Mouse (Mus musculus) MEL (cell line): ENCODE measurements around the gene Rin2. TPM values are rescaled to one million over a fixed set of nuclear protein-coding genes. Genes with fewer than 3 reads are reported as not detected.

ENCODE experiments used
- DNase-seq: peaks from one replicate; pipeline ENCODE4 v3.0.0; 2011; ENCODE audit warnings: low read depth, low spot score
- H3K27ac ChIP-seq: 2 replicates; pipeline ENCODE4 v1.5.1; 2012; ENCODE audit warnings: low read depth, mild to moderate bottlenecking, control low read depth, low read length, moderate library complexity; ENCODE audit not compliant: control insufficient read depth
- H3K27me3 ChIP-seq, 2 experiments: fragments of 150-350 bp in 1 of 2; sonication (generic) in 1 of 2; 2 replicates each; pipeline ENCODE4 v1.6.1; 2012; ENCODE audit warnings: low read length in 2 of 2, mild to moderate bottlenecking in 2 of 2, improper control_type of control experiment in 1 of 2, moderate library complexity in 1 of 2; ENCODE audit not compliant: insufficient read depth in 2 of 2, control insufficient read depth in 1 of 2
- H3K36me3 ChIP-seq, 2 experiments: 2 replicates each; pipeline ENCODE4 v1.6.1; 2012 to 2014; ENCODE audit warnings: low read length in 2 of 2, improper control_type of control experiment in 1 of 2, inconsistent platforms in 1 of 2, mild to moderate bottlenecking in 1 of 2; ENCODE audit not compliant: insufficient read depth in 2 of 2, control insufficient read depth in 1 of 2
- H3K4me1 ChIP-seq, 2 experiments: fragments of 150-350 bp in 1 of 2; sonication (generic) in 1 of 2; 2 replicates each; pipeline ENCODE4 v1.6.1; 2012; ENCODE audit warnings: low read length in 2 of 2, improper control_type of control experiment in 1 of 2, mild to moderate bottlenecking in 1 of 2; ENCODE audit not compliant: insufficient read depth in 2 of 2, control insufficient read depth in 1 of 2
- H3K4me3 ChIP-seq, 2 experiments: fragments of 150-350 bp in 1 of 2; sonication (generic) in 1 of 2; 2 replicates each; pipeline ENCODE4 v1.5.1; 2012; ENCODE audit warnings: low read depth in 2 of 2, low read length in 2 of 2, mild to moderate bottlenecking in 2 of 2, moderate library complexity in 2 of 2, control low read depth in 1 of 2, improper control_type of control experiment in 1 of 2; ENCODE audit not compliant: control insufficient read depth in 1 of 2, insufficient read depth in 1 of 2
- H3K79me2 ChIP-seq: 2 replicates; pipeline ENCODE4 v1.6.1; 2012; ENCODE audit warnings: mild to moderate bottlenecking, low read length, moderate library complexity; ENCODE audit not compliant: control insufficient read depth, poor library complexity, insufficient read depth
- H3K9ac ChIP-seq: 2 replicates; pipeline ENCODE4 v1.6.1; 2012; ENCODE audit warnings: low read depth, mild to moderate bottlenecking, control low read depth, low read length, moderate library complexity; ENCODE audit not compliant: control insufficient read depth, poor library complexity, severe bottlenecking
- H3K9me3 ChIP-seq: fragments of 150-350 bp; sonication (generic); replicated peaks from 2 replicates; pipeline ENCODE4 v1.6.1; 2012; ENCODE audit warnings: mild to moderate bottlenecking, low read length, improper control_type of control experiment, moderate library complexity; ENCODE audit not compliant: insufficient read depth
- CHD2 ChIP-seq: IDR thresholded peaks from 2 replicates; pipeline ENCODE4 v1.6.1; 2011; ENCODE audit warnings: low read length, improper control_type of control experiment
- CTCF ChIP-seq, 3 experiments: IDR thresholded peaks in 2 of 3; conservative IDR thresholded peaks in 1 of 3; 2 replicates each; pipeline ENCODE4 v1.5.1; 2011 to 2012; ENCODE audit warnings: low read length in 3 of 3, low read depth in 2 of 3, mild to moderate bottlenecking in 2 of 3, improper control_type of control experiment in 1 of 3, inconsistent platforms in 1 of 3, mixed read lengths in 1 of 3, moderate library complexity in 1 of 3; ENCODE audit not compliant: control insufficient read depth in 1 of 3, insufficient read depth in 1 of 3, poor library complexity in 1 of 3, severe bottlenecking in 1 of 3
- E2F4 ChIP-seq: IDR thresholded peaks from 2 replicates; pipeline ENCODE4 v1.6.1; 2011; ENCODE audit warnings: low read depth, low read length, improper control_type of control experiment, borderline replicate concordance
- EP300 ChIP-seq, 2 experiments: IDR thresholded peaks; 2 replicates each; pipeline ENCODE4 v1.6.1; 2011; ENCODE audit warnings: improper control_type of control experiment in 2 of 2, low read length in 2 of 2, low read depth in 1 of 2, mild to moderate bottlenecking in 1 of 2
- ETS1 ChIP-seq: IDR thresholded peaks from 2 replicates; pipeline ENCODE4 v1.6.1; 2012; ENCODE audit warnings: low read depth, mild to moderate bottlenecking, inconsistent platforms, low read length, improper control_type of control experiment, moderate library complexity
- GABPA ChIP-seq: IDR thresholded peaks from 2 replicates; pipeline ENCODE4 v1.6.1; 2012; ENCODE audit warnings: low read depth, mild to moderate bottlenecking, inconsistent platforms, low read length, improper control_type of control experiment, moderate library complexity
- GATA1 ChIP-seq: IDR thresholded peaks from 2 replicates; pipeline ENCODE4 v1.6.1; 2011; ENCODE audit warnings: low read depth, low read length, improper control_type of control experiment
- KAT2A ChIP-seq: conservative IDR thresholded peaks from 2 replicates; pipeline ENCODE4 v1.6.1; 2012; ENCODE audit warnings: low read depth, low read length, improper control_type of control experiment, inconsistent platforms
- MAFK ChIP-seq: IDR thresholded peaks from 2 replicates; pipeline ENCODE4 v1.6.1; 2011; ENCODE audit warnings: low read depth, mild to moderate bottlenecking, low read length, improper control_type of control experiment, borderline replicate concordance
- MAZ ChIP-seq: IDR thresholded peaks from 2 replicates; pipeline ENCODE4 v1.6.1; 2012; ENCODE audit warnings: low read depth, mild to moderate bottlenecking, inconsistent platforms, low read length, improper control_type of control experiment
- MEF2A ChIP-seq: IDR thresholded peaks from 2 replicates; pipeline ENCODE4 v1.6.1; 2014; ENCODE audit warnings: low read depth, mild to moderate bottlenecking, inconsistent platforms, low read length, improper control_type of control experiment; ENCODE audit not compliant: poor library complexity, insufficient replicate concordance, severe bottlenecking; ENCODE audit errors: extremely low read depth
- MYB ChIP-seq: IDR thresholded peaks from 2 replicates; pipeline ENCODE4 v1.6.1; 2011; ENCODE audit warnings: mild to moderate bottlenecking, low read depth, low read length, improper control_type of control experiment
- POLR2AphosphoS5 ChIP-seq: IDR thresholded peaks from 2 replicates; pipeline ENCODE4 v1.6.1; 2012; ENCODE audit warnings: low read depth, borderline replicate concordance, mild to moderate bottlenecking, inconsistent platforms, low read length, moderate library complexity, mixed read lengths
- RAD21 ChIP-seq: IDR thresholded peaks from 2 replicates; pipeline ENCODE4 v1.6.1; 2011; ENCODE audit warnings: mild to moderate bottlenecking, low read depth, low read length, improper control_type of control experiment
- RCOR1 ChIP-seq: IDR thresholded peaks from 2 replicates; pipeline ENCODE4 v1.6.1; 2012; ENCODE audit warnings: low read depth, mild to moderate bottlenecking, inconsistent platforms, low read length, improper control_type of control experiment
- SIN3A ChIP-seq: IDR thresholded peaks from 2 replicates; pipeline ENCODE4 v1.6.1; 2012; ENCODE audit warnings: low read length, improper control_type of control experiment, inconsistent platforms
- SMC3 ChIP-seq: IDR thresholded peaks from 2 replicates; pipeline ENCODE4 v1.6.1; 2011; ENCODE audit warnings: low read depth, low read length, improper control_type of control experiment
- TAL1 ChIP-seq: IDR thresholded peaks from 2 replicates; pipeline ENCODE4 v1.6.1; 2012; ENCODE audit warnings: mild to moderate bottlenecking, inconsistent platforms, low read length, moderate library complexity, mixed read lengths
- TBP ChIP-seq: IDR thresholded peaks from 2 replicates; pipeline ENCODE4 v1.8.0; 2011; ENCODE audit warnings: low read depth, low read length, improper control_type of control experiment
- TCF12 ChIP-seq: IDR thresholded peaks from 2 replicates; pipeline ENCODE4 v1.6.1; 2014; ENCODE audit warnings: low read depth, mild to moderate bottlenecking, inconsistent platforms, low read length, improper control_type of control experiment, moderate library complexity
- USF1 ChIP-seq: IDR thresholded peaks from 2 replicates; pipeline ENCODE4 v1.6.1; 2014; ENCODE audit warnings: low read depth, mild to moderate bottlenecking, inconsistent platforms, low read length, improper control_type of control experiment, moderate library complexity
- USF2 ChIP-seq, 2 experiments: IDR thresholded peaks; 2 replicates each; pipeline ENCODE4 v1.6.1; 2011 to 2012; ENCODE audit warnings: improper control_type of control experiment in 2 of 2, low read length in 2 of 2, borderline replicate concordance in 1 of 2, inconsistent platforms in 1 of 2, low read depth in 1 of 2, mild to moderate bottlenecking in 1 of 2; ENCODE audit not compliant: insufficient read depth in 1 of 2
- ZC3H11A ChIP-seq: IDR thresholded peaks from 2 replicates; pipeline ENCODE4 v1.6.1; 2012; ENCODE audit warnings: low read depth, mild to moderate bottlenecking, inconsistent platforms, low read length, improper control_type of control experiment
- ZKSCAN1 ChIP-seq: IDR thresholded peaks from 2 replicates; pipeline ENCODE4 v1.6.1; 2012; ENCODE audit warnings: low read depth, mild to moderate bottlenecking, inconsistent platforms, low read length, improper control_type of control experiment, moderate library complexity
- ZMIZ1 ChIP-seq: IDR thresholded peaks from 2 replicates; pipeline ENCODE4 v1.6.1; 2012; ENCODE audit warnings: low read depth, mild to moderate bottlenecking, inconsistent platforms, low read length, improper control_type of control experiment, moderate library complexity
- ZNF384 ChIP-seq: IDR thresholded peaks from 2 replicates; pipeline ENCODE4 v1.6.1; 2012; ENCODE audit warnings: low read depth, mild to moderate bottlenecking, inconsistent platforms, low read length, improper control_type of control experiment
- polyA plus RNA-seq, 2 experiments: library from polyadenylated mRNA; stranded (reverse) in 1 of 2; unstranded in 1 of 2; fragments of >175 nt in 1 of 2; fragments of >200 nt in 1 of 2; gene quantifications; 2 replicates each; pipeline versions ENCODE4 v1.2.1 to v1.2.4; 2012; ENCODE audit warnings: low replicate concordance in 2 of 2, low read depth in 1 of 2; ENCODE audit not compliant: insufficient read length in 2 of 2, insufficient read depth in 1 of 2, missing spikeins in 1 of 2
- total RNA-seq: library from RNA; depleted of rRNA; stranded (reverse); fragments of 300-350 nt; gene quantifications from 2 replicates; pipeline ENCODE4 v1.2.3, GENCODE M21; 2012

Gene Rin2
- total and polyA plus RNA-seq, 3 experiments, result 0.01 TPM; not detected in 2

DNA sequence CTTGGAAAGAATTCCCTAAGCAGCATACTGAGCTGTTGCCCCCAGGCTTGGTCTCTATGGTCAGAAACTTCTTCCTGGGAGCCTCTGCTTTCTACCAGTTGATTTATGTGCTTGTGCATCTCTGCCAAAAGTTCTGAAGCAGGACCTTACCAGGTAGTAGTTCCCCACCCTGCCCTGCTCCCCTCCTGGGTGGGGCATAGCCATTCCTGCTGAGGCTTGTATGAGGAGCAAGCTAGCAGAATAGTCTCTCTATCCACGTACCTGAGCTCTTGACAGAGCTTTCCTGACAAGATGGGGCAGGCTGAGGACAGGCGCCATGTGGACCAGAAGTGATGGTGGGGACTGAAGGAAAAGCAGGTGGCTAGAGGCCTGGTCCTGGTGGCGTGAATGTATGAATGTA lies 171.6 kb downstream of the Rin2 start:
- Histone ChIP-seq H3K27ac (no peak overlapping the region), H3K9me3 (no peaks in the 10 kb centered on the region), H3K4me3 (no peak overlapping the region), H3K79me2 (no peaks in the 10 kb centered on the region), H3K4me1 (no peaks in the 10 kb centered on the region), H3K36me3 (no peaks in the 10 kb centered on the region), H3K9ac (no peak overlapping the region), H3K27me3 (no peaks in the 10 kb centered on the region)
- DNase-seq, result no peak
- TF ChIP-seq MAFK (no peak), CHD2 (no peak), GATA1 (no peak), USF1 (no peak), TCF12 (no peak), MYB (no peak), SIN3A (no peak), EP300 (IDR thresholded peaks at IDR 0.05; ENCODE audit: low read depth in 1 of 2, low read length in 2 of 2) (no peak), RCOR1 (no peak), ZNF384 (no peak), KAT2A (no peak), USF2 (IDR thresholded peaks at IDR 0.05; ENCODE audit: borderline replicate concordance in 1 of 2, insufficient read depth in 1 of 2, low read depth in 1 of 2, low read length in 2 of 2) (no peak), MAZ (no peak), TBP (no peak), RAD21 (no peak), GABPA (no peak), ZC3H11A (no peak), TAL1 (no peak), POLR2AphosphoS5 (no peak), ZKSCAN1 (no peak)

DNA sequence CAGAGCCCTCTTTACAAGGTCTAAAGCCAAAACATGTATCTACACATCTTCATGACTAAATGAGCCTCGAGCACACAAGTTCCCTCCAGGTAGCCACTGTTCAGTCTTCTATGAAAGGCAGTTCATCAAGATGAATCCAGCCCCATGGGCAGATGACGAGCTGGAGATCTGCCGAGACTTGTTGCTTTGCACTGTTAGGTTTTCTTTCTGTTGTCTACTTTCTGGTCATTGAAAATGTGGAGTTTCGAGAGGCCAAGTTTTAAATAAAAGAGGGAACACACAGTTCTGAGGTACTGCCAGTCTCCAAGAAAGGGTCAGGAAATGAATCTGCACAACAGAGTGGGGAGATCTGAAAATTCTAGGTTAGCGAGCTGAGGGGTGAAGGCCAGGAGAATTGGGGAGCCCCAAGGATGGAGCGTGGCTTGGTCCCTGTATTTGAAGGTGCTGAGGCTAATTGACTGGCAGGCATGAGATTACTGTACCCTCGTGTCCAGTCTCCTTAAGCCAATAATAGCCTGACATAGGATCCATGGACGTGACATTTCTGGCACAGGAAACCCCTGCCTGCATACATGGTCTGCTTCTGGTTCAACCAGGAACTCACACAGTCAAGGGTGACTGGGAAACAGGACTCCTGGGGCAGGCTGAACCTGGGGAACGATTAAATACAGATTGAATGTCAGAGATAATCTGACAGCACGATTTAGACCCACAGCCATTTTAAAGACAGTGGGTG lies 174.3 kb downstream of the Rin2 start:
- Histone ChIP-seq H3K27me3 (no peaks in the 10 kb centered on the region), H3K4me3 (no peak overlapping the region), H3K9ac (no peak overlapping the region), H3K36me3 (no peaks in the 10 kb centered on the region)
- TF ChIP-seq SMC3 (no peak), TAL1 (no peak), ZMIZ1 (no peak), TCF12 (no peak), E2F4 (no peak), TBP (no peak), MEF2A (no peak), ETS1 (no peak), CTCF (IDR thresholded peaks at IDR 0.05 in 2 of 3, conservative IDR thresholded peaks at IDR 0.05 in 1 of 3; ENCODE audit: control insufficient read depth in 1 of 3, insufficient read depth in 1 of 3, low read depth in 2 of 3, low read length in 3 of 3, poor library complexity in 1 of 3, severe bottlenecking in 1 of 3) (no peak)
- TF ChIP-seq, all 39 proteins: peak for 0
- H3K9me3 ChIP-seq, result no peaks in the 10 kb centered on the region
- no peaks in the 10 kb centered on the region for H3K79me2 ChIP-seq
- H3K4me1 ChIP-seq, result no peaks in the 10 kb centered on the region
- no peak overlapping the region for H3K27ac ChIP-seq
- no peak for DNase-seq
